Mouse (Mus musculus): ENCODE measurements around the gene Slc30a2. TPM values are rescaled to one million over a fixed set of nuclear protein-coding genes. Genes with fewer than 3 reads are reported as not detected.
"Not testable (repeated sequence)": the region's sequence is repeated elsewhere in the genome, so short reads cannot be mapped to it uniquely, and the experiment has no call there.

Gene Slc30a2
- 0.79 and 1.1 TPM in 2 replicates for polyA plus RNA-seq (2015; fragmentation: Nextera tagmentation; extraction: Ambion mirVana)

- no peak for ATAC-seq
- Histone ChIP-seq H3K9ac (replicated peaks; ENCODE audit: low read depth) (no peak within 1 kb of the TSS), H3K4me1 (ENCODE audit: insufficient read depth, low read depth, low read length) (peaks cover 7% of the 10 kb centered on the region), H3K27ac (ENCODE audit: low read length) (no peak within 1 kb of the TSS), H3K4me3 (ENCODE audit: low read depth, low read length) (peak within 1 kb of the TSS; percentile 18; the same call in 1 of the 2 replicates), H3K27me3 (replicated peaks; ENCODE audit: insufficient read depth, low read length) (peaks cover 18% of the 10 kb centered on the region), H3K9me3 (ENCODE audit: low read length) (no peaks in the 10 kb centered on the region), H3K4me2 (replicated peaks; ENCODE audit: low read depth, low read length) (peak within 1 kb of the TSS; percentile 45), H3K36me3 (ENCODE audit: insufficient read depth, low read length) (no peaks in the 10 kb centered on the region)
- DNase-seq (ENCODE audit: low spot score), result no peak
- TF ChIP-seq EP300 (IDR thresholded peaks at IDR 0.05), result no peak
- 0 out of 2 replicates have a peak, but pooled peaks have one; percentile 7 for TF ChIP-seq CTCF (IDR thresholded peaks at IDR 0.05)
- WGBS, result 3% methylated on average over 55 of the region's 61 CpGs
These were observed at the start of gene Slc30a2 for GRCm38 (mm10) chr4:134343071-134344031. TSS of gene Slc30a2 (plus strand) at chr4:134343181.

- H3K9me3 ChIP-seq (ENCODE audit: low read length), result no peaks in the 10 kb centered on the region
- no peak overlapping the region for H3K4me2 ChIP-seq (replicated peaks; ENCODE audit: low read depth, low read length)
- 42% methylated on average over 9 of the region's 9 CpGs for WGBS
- no peak; the same call in 1 of the 2 replicates for ATAC-seq
- peak; percentile 12 for DNase-seq (ENCODE audit: low spot score)
- H3K27me3 ChIP-seq (replicated peaks; ENCODE audit: insufficient read depth, low read length), result no peaks in the 10 kb centered on the region
- H3K4me1 ChIP-seq (ENCODE audit: insufficient read depth, low read depth, low read length), result peaks cover under 1% of the 10 kb centered on the region; the same call in 1 of the 2 replicates
- no peak overlapping the region for H3K9ac ChIP-seq (replicated peaks; ENCODE audit: low read depth)
- no peak overlapping the region for H3K4me3 ChIP-seq (ENCODE audit: low read depth, low read length)
- TF ChIP-seq EP300 (IDR thresholded peaks at IDR 0.05), result no peak
- no peak for TF ChIP-seq CTCF (IDR thresholded peaks at IDR 0.05)
- H3K27ac ChIP-seq (ENCODE audit: low read length), result no peak overlapping the region
- no peaks in the 10 kb centered on the region for H3K36me3 ChIP-seq (ENCODE audit: insufficient read depth, low read length)
These were observed 49.3 kb upstream of the Slc30a2 start for GRCm38 (mm10) chr4:134293692-134294163.

- DNase-seq (ENCODE audit: low spot score); ATAC-seq; H3K4me1 ChIP-seq (ENCODE audit: insufficient read depth, low read depth, low read length); H3K9ac ChIP-seq (replicated peaks; ENCODE audit: low read depth); H3K36me3 ChIP-seq (ENCODE audit: insufficient read depth, low read length); H3K9me3 ChIP-seq (ENCODE audit: low read length); H3K4me3 ChIP-seq (ENCODE audit: low read depth, low read length); H3K27me3 ChIP-seq (replicated peaks; ENCODE audit: insufficient read depth, low read length); H3K4me2 ChIP-seq (replicated peaks; ENCODE audit: low read depth, low read length); H3K27ac ChIP-seq (ENCODE audit: low read length): not testable (repeated sequence)
- TF ChIP-seq CTCF (IDR thresholded peaks at IDR 0.05), result peak; percentile 6; the same call in 1 of the 2 replicates
- 81% methylated on average over 4 of the region's 4 CpGs for WGBS
These were observed 46.9 kb upstream of the Slc30a2 start for GRCm38 (mm10) chr4:134296096-134296495.

GRCm38 (mm10) chr4:134296523-134296922 lies 46.5 kb upstream of the Slc30a2 start:
- ATAC-seq (no peak), DNase-seq (ENCODE audit: low spot score) (no peak)
- H3K36me3 ChIP-seq (ENCODE audit: insufficient read depth, low read length), result no peaks in the 10 kb centered on the region
- no peaks in the 10 kb centered on the region for H3K9me3 ChIP-seq (ENCODE audit: low read length)
- H3K4me2 ChIP-seq (replicated peaks; ENCODE audit: low read depth, low read length), result no peak overlapping the region
- no peak overlapping the region for H3K9ac ChIP-seq (replicated peaks; ENCODE audit: low read depth)
- no peaks in the 10 kb centered on the region for H3K4me1 ChIP-seq (ENCODE audit: insufficient read depth, low read depth, low read length)
- H3K4me3 ChIP-seq (ENCODE audit: low read depth, low read length), result no peak overlapping the region
- TF ChIP-seq CTCF (IDR thresholded peaks at IDR 0.05), result no peak
- TF ChIP-seq EP300 (IDR thresholded peaks at IDR 0.05), result no peak
- 90% methylated on average over 4 of the region's 4 CpGs for WGBS
- H3K27me3 ChIP-seq (replicated peaks; ENCODE audit: insufficient read depth, low read length), result no peaks in the 10 kb centered on the region
- no peak overlapping the region for H3K27ac ChIP-seq (ENCODE audit: low read length)

GRCm38 (mm10) chr4:134297369-134297768 lies 45.6 kb upstream of the Slc30a2 start:
- WGBS, result 96% methylated on average over 8 of the region's 8 CpGs
- H3K4me2 ChIP-seq (replicated peaks; ENCODE audit: low read depth, low read length), result no peak overlapping the region

More at GRCm38 (mm10) chr4:134297369-134297768, 45.6 kb upstream of the Slc30a2 start:
- no peak for DNase-seq (ENCODE audit: low spot score)
- H3K9me3 ChIP-seq (ENCODE audit: low read length), result no peaks in the 10 kb centered on the region
- H3K36me3 ChIP-seq (ENCODE audit: insufficient read depth, low read length), result no peaks in the 10 kb centered on the region
- H3K4me3 ChIP-seq (ENCODE audit: low read depth, low read length), result no peak overlapping the region
- no peak overlapping the region for H3K9ac ChIP-seq (replicated peaks; ENCODE audit: low read depth)
- no peak for ATAC-seq
- H3K27me3 ChIP-seq (replicated peaks; ENCODE audit: insufficient read depth, low read length), result no peaks in the 10 kb centered on the region
- H3K4me1 ChIP-seq (ENCODE audit: insufficient read depth, low read depth, low read length), result no peaks in the 10 kb centered on the region
- TF ChIP-seq CTCF (IDR thresholded peaks at IDR 0.05) (no peak), EP300 (IDR thresholded peaks at IDR 0.05) (no peak)
- H3K27ac ChIP-seq (ENCODE audit: low read length), result no peak overlapping the region

All from lung, postnatal 0 days (tissue).